Comparison of ENCODE assay signal across 8 mouse cellular contexts in genomic region chr15:88662111-88662850, GRCm38 (mm10).
DNase-seq lines count a peak whose midpoint lies in the region; ATAC-seq lines count a peak whose summit lies in the region.

No protein-coding gene starts in this region.

- no peak overlapping the region for H3K27ac ChIP-seq in intestine, embryonic 15.5 days
- no peak overlapping the region for H3K27ac ChIP-seq in liver, embryonic 11.5 days (ENCODE audit: low read depth, low read length)
- H3K27ac ChIP-seq in neural tube, embryonic 12.5 days = no peak overlapping the region

- DNase-seq in urinary bladder, postnatal 14 days (ENCODE audit: low spot score) = peak; percentile 40
- no peak for DNase-seq in urinary bladder, postnatal 4 days (ENCODE audit: low spot score in 2 of 2)
- peak; percentile 84 to 88 for DNase-seq in cerebellum, postnatal 10 days
- peak; percentile 53 to 62 for DNase-seq in frontal cortex, postnatal 36 days (ENCODE audit: low spot score in 2 of 2)
- no peak for DNase-seq in liver, embryonic 11.5 days (ENCODE audit: low spot score)
- DNase-seq in thymus, postnatal 4 days = peak; percentile 73

- no peaks in the 10 kb centered on the region for H3K4me1 ChIP-seq in intestine, embryonic 15.5 days (replicated peaks)
- H3K4me1 ChIP-seq in liver, embryonic 11.5 days (replicated peaks; ENCODE audit: control insufficient read depth, insufficient read depth, low read length) = no peaks in the 10 kb centered on the region
- peaks cover 5% of the 10 kb centered on the region; the same call in 1 of the 2 replicates for H3K4me1 ChIP-seq in neural tube, embryonic 12.5 days

- peak overlapping the region; percentile 30 for H3K4me2 ChIP-seq in intestine, embryonic 15.5 days (replicated peaks)
- peak overlapping the region; percentile 41 for H3K4me2 ChIP-seq in liver, embryonic 11.5 days
- peak overlapping the region; percentile 49 for H3K4me2 ChIP-seq in neural tube, embryonic 12.5 days (replicated peaks)

- no peak overlapping the region for H3K4me3 ChIP-seq in intestine, embryonic 15.5 days (replicated peaks)
- H3K4me3 ChIP-seq in liver, embryonic 11.5 days (ENCODE audit: low read depth, low read length) = no peak overlapping the region; the same call in 1 of the 2 replicates
- H3K4me3 ChIP-seq in neural tube, embryonic 12.5 days = no peak overlapping the region

- ATAC-seq in intestine, embryonic 15.5 days = no peak
- no peak for ATAC-seq in liver, embryonic 11.5 days (replicated peaks; ENCODE audit: low FRiP score)
- no peak for ATAC-seq in neural tube, embryonic 12.5 days (ENCODE audit: low FRiP score, low read depth)

- no peaks in the 10 kb centered on the region for H3K36me3 ChIP-seq in intestine, embryonic 15.5 days
- no peaks in the 10 kb centered on the region for H3K36me3 ChIP-seq in liver, embryonic 11.5 days (ENCODE audit: control insufficient read depth, insufficient read depth, low read length)
- H3K36me3 ChIP-seq in neural tube, embryonic 12.5 days = no peaks in the 10 kb centered on the region

- no peaks in the 10 kb centered on the region for H3K9me3 ChIP-seq in intestine, embryonic 15.5 days
- H3K9me3 ChIP-seq in liver, embryonic 11.5 days (ENCODE audit: control insufficient read depth, low read length) = no peaks in the 10 kb centered on the region
- no peaks in the 10 kb centered on the region for H3K9me3 ChIP-seq in neural tube, embryonic 12.5 days

- 0 out of 2 replicates have a peak, but pooled peaks cover 10% of the 10 kb centered on the region for H3K27me3 ChIP-seq in intestine, embryonic 15.5 days (replicated peaks)
- H3K27me3 ChIP-seq in liver, embryonic 11.5 days (replicated peaks; ENCODE audit: control insufficient read depth, insufficient read depth, low read length) = peaks cover 3% of the 10 kb centered on the region; the same call in 1 of the 2 replicates
- no peaks in the 10 kb centered on the region; the same call in none of the 2 replicates for H3K27me3 ChIP-seq in neural tube, embryonic 12.5 days (replicated peaks)

- H3K9ac ChIP-seq in intestine, embryonic 15.5 days = no peak overlapping the region
- no peak overlapping the region for H3K9ac ChIP-seq in liver, embryonic 11.5 days (ENCODE audit: low read depth, low read length)
- no peak overlapping the region for H3K9ac ChIP-seq in neural tube, embryonic 12.5 days

- WGBS in intestine, embryonic 15.5 days = 6% methylated on average over 22 of the region's 22 CpGs
- WGBS in liver, embryonic 11.5 days = 9% methylated on average over 22 of the region's 22 CpGs
- WGBS in neural tube, embryonic 12.5 days = 4% methylated on average over 22 of the region's 22 CpGs

Comparison
In these comparisons a context has a peak if more than half of its experiments do, and no peak if none do; other contexts are left out.
1. DNase-seq: peak in urinary bladder, postnatal 14 days (single experiment), cerebellum, postnatal 10 days (2 of 2), frontal cortex, postnatal 36 days (2 of 2) and thymus, postnatal 4 days (single experiment); none in urinary bladder, postnatal 4 days (0 of 2) and liver, embryonic 11.5 days (single experiment).
2. Peak in every context shown above with its lines, with median percentiles within 50 percentile points of each other: H3K4me2 ChIP-seq.